Mouse (Mus musculus) limb, embryonic 14.5 days (tissue): ENCODE results near the gene Tjap1. TPM values are rescaled to one million over a fixed set of nuclear protein-coding genes. Genes with fewer than 3 reads are reported as not detected.
A peak's percentile ranks its signal among the peaks of the same experiment; 100 is the strongest.

Source experiments
- ATAC-seq: fragments of 200-750 bp; cut with Nextera tagmentation; 2 replicates; pipeline ENCODE4 v1.8.0; 2017; ENCODE audit warnings: low read depth, moderate number of reproducible peaks, moderate TSS enrichment; ENCODE audit not compliant: low FRiP score
- DNase-seq: peaks from one replicate; pipeline ENCODE4 v3.0.0-alpha.2; 2015; ENCODE audit warnings: low spot score
- H3K27ac ChIP-seq: fragments of 300-500 bp; sonication (generic); replicated peaks from 2 replicates; pipeline ENCODE4 v1.5.1; 2014; ENCODE audit warnings: low read depth, mild to moderate bottlenecking, low read length, moderate library complexity, mixed read lengths
- H3K27me3 ChIP-seq: fragments of 300-500 bp; sonication (generic); 2 replicates; pipeline ENCODE4 v1.6.1; 2014; ENCODE audit warnings: low read length, mixed read lengths; ENCODE audit not compliant: control insufficient read depth, insufficient read depth
- H3K36me3 ChIP-seq: fragments of 300-500 bp; sonication (generic); 2 replicates; pipeline ENCODE4 v1.6.1; 2014; ENCODE audit warnings: mild to moderate bottlenecking, low read length, moderate library complexity, mixed read lengths; ENCODE audit not compliant: control insufficient read depth, insufficient read depth
- H3K4me1 ChIP-seq: fragments of 300-500 bp; sonication (generic); 2 replicates; pipeline ENCODE4 v1.6.1; 2014; ENCODE audit warnings: antibody characterized with exemption, low read length, mixed read lengths; ENCODE audit not compliant: control insufficient read depth, insufficient read depth
- H3K4me2 ChIP-seq: fragments of 300-500 bp; sonication (generic); replicated peaks from 2 replicates; pipeline ENCODE4 v1.6.1; 2014; ENCODE audit warnings: low read depth, mild to moderate bottlenecking, low read length, moderate library complexity; ENCODE audit not compliant: severe bottlenecking
- H3K4me3 ChIP-seq: fragments of 300-500 bp; sonication (generic); replicated peaks from 2 replicates; pipeline ENCODE4 v1.5.1; 2014; ENCODE audit warnings: low read length
- H3K9ac ChIP-seq: fragments of 300-500 bp; sonication (generic); 2 replicates; pipeline ENCODE4 v1.6.1; 2014; ENCODE audit warnings: mild to moderate bottlenecking, low read depth, low read length, moderate library complexity; ENCODE audit not compliant: severe bottlenecking
- H3K9me3 ChIP-seq: fragments of 300-500 bp; sonication (generic); 2 replicates; pipeline ENCODE4 v1.6.1; 2016; ENCODE audit warnings: low read length; ENCODE audit not compliant: control insufficient read depth
- POLR2A ChIP-seq: fragments of 200-500 bp; IDR thresholded peaks from 2 replicates; pipeline ENCODE4 v1.8.0; 2012; ENCODE audit warnings: inconsistent platforms, mild to moderate bottlenecking, moderate library complexity, borderline replicate concordance; ENCODE audit not compliant: insufficient read depth, insufficient read length; ENCODE audit errors: extremely low read depth
- WGBS: fragments of 180-500 bp; shearing (Covaris S2); extraction: QIAGEN DNeasy Blood & Tissue Kit; methylation state at CpG from one replicate; pipeline ENCODE4 v1.1.7; 2014; 5-methylcytosine and 5-hydroxymethylcytosine counted together
- polyA plus RNA-seq, 2 experiments: library from polyadenylated mRNA; depleted of rRNA in 1 of 2; stranded (reverse) in 1 of 2; unstranded in 1 of 2; fragments of >200 nt; fragmentation: Nextera tagmentation in 1 of 2; extraction: Ambion mirVana in 1 of 2; gene quantifications; 2 replicates each; pipeline versions ENCODE4 v1.2.1 to v1.2.3; 2012 to 2014

Gene Tjap1
- polyA plus RNA-seq (2012; rRNA removed) (117 and 140 TPM in 2 replicates), polyA plus RNA-seq (2014; fragmentation: Nextera tagmentation; extraction: Ambion mirVana) (50.6 and 64.7 TPM in 2 replicates)

- peaks cover 19% of the 10 kb centered on the region for H3K4me1 ChIP-seq
- peak; percentile 86; the same call in 1 of the 2 replicates for TF ChIP-seq POLR2A
- peak within 1 kb of the TSS; percentile 96 for H3K27ac ChIP-seq
- WGBS, result under 1% methylated on average over 37 of the region's 37 CpGs
- peak; percentile 83 for DNase-seq
- H3K36me3 ChIP-seq, result peaks cover 33% of the 10 kb centered on the region
- H3K9ac ChIP-seq, result peak within 1 kb of the TSS; percentile 74
- peak; percentile 95 for ATAC-seq
- peak within 1 kb of the TSS; percentile 76 for H3K4me3 ChIP-seq
- H3K27me3 ChIP-seq, result no peaks in the 10 kb centered on the region
- no peaks in the 10 kb centered on the region for H3K9me3 ChIP-seq
- H3K4me2 ChIP-seq, result peak within 1 kb of the TSS; percentile 74
Measured at GRCm38 (mm10) chr17:46282483-46283123, at the start of gene Tjap1. Tjap1 (minus strand) TSS chr17:46283026.

- peak overlapping the region; percentile 71; the same call in 1 of the 2 replicates for H3K4me3 ChIP-seq
- H3K9me3 ChIP-seq, result no peaks in the 10 kb centered on the region
- no peak for DNase-seq
- no peaks in the 10 kb centered on the region for H3K27me3 ChIP-seq
- no peak for TF ChIP-seq POLR2A
- no peak for ATAC-seq
- H3K9ac ChIP-seq, result no peak overlapping the region
- 69% methylated on average over 6 of the region's 6 CpGs for WGBS
- peak overlapping the region; percentile 86 for H3K4me2 ChIP-seq
- H3K4me1 ChIP-seq, result peaks cover 7% of the 10 kb centered on the region
- peak overlapping the region; percentile 81; the same call in 1 of the 2 replicates for H3K27ac ChIP-seq
- H3K36me3 ChIP-seq, result no peaks in the 10 kb centered on the region
Measured at GRCm38 (mm10) chr17:46328723-46329122, 45.9 kb upstream of the Tjap1 start.

GRCm38 (mm10) chr17:46327906-46328534 is 45.2 kb upstream of the Tjap1 start, which contains the start of gene Abcc10:
Abcc10 (minus strand) TSS chr17:46328352.
- H3K4me2 ChIP-seq, result peak within 1 kb of the TSS; percentile 86
- WGBS, result 5% methylated on average over 40 of the region's 40 CpGs
- H3K9ac ChIP-seq, result peak within 1 kb of the TSS; percentile 75
- no peaks in the 10 kb centered on the region for H3K27me3 ChIP-seq
- peak; percentile 98 for ATAC-seq
- H3K27ac ChIP-seq, result peak within 1 kb of the TSS; percentile 81
- peak; percentile 97 for DNase-seq
- no peaks in the 10 kb centered on the region for H3K9me3 ChIP-seq
- peak within 1 kb of the TSS; percentile 71 for H3K4me3 ChIP-seq
- H3K4me1 ChIP-seq, result peaks cover 7% of the 10 kb centered on the region
- peak; percentile 95 for TF ChIP-seq POLR2A
- H3K36me3 ChIP-seq, result peaks cover 4% of the 10 kb centered on the region; the same call in 1 of the 2 replicates

- peak overlapping the region; percentile 75 for H3K9ac ChIP-seq
- no peak for DNase-seq
- WGBS, result 3% methylated on average over 27 of the region's 27 CpGs
- peaks cover 7% of the 10 kb centered on the region for H3K4me1 ChIP-seq
- H3K4me3 ChIP-seq, result peak overlapping the region; percentile 71
- ATAC-seq, result no peak; the same call in 1 of the 2 replicates
- no peaks in the 10 kb centered on the region for H3K27me3 ChIP-seq
- H3K27ac ChIP-seq, result peak overlapping the region; percentile 81
- H3K36me3 ChIP-seq, result peaks cover 4% of the 10 kb centered on the region; the same call in 1 of the 2 replicates
- peak overlapping the region; percentile 86 for H3K4me2 ChIP-seq
- TF ChIP-seq POLR2A, result no peak
- no peaks in the 10 kb centered on the region for H3K9me3 ChIP-seq
Measured at GRCm38 (mm10) chr17:46327413-46327905, 44.6 kb upstream of the Tjap1 start.
